Mouse (Mus musculus) limb, embryonic 12.5 days (tissue): ENCODE measurements around the gene Krt13. TPM values are rescaled to one million over a fixed set of nuclear protein-coding genes. Genes with fewer than 3 reads are reported as not detected.

Experiments
- ATAC-seq: fragments of 200-750 bp; cut with Nextera tagmentation; 2 replicates; pipeline ENCODE4 v1.8.0; 2017; ENCODE audit warnings: low read depth, moderate TSS enrichment; ENCODE audit not compliant: insufficient number of reproducible peaks, insufficient read depth, low FRiP score, low TSS enrichment
- H3K27ac ChIP-seq: fragments of 300-500 bp; sonication (generic); 2 replicates; pipeline ENCODE4 v1.5.1; 2016; ENCODE audit warnings: mild to moderate bottlenecking, moderate library complexity
- H3K27me3 ChIP-seq: fragments of 300-500 bp; sonication (generic); 2 replicates; pipeline ENCODE4 v1.6.1; 2016; ENCODE audit warnings: mild to moderate bottlenecking, moderate library complexity
- H3K36me3 ChIP-seq: fragments of 300-500 bp; sonication (generic); 2 replicates; pipeline ENCODE4 v1.6.1; 2016; ENCODE audit warnings: mild to moderate bottlenecking, moderate library complexity
- H3K4me1 ChIP-seq: fragments of 300-500 bp; sonication (generic); replicated peaks from 2 replicates; pipeline ENCODE4 v1.6.1; 2016
- H3K4me2 ChIP-seq: fragments of 300-500 bp; sonication (generic); 2 replicates; pipeline ENCODE4 v1.6.1; 2016; ENCODE audit warnings: mild to moderate bottlenecking, moderate library complexity
- H3K4me3 ChIP-seq: fragments of 300-500 bp; sonication (generic); replicated peaks from 2 replicates; pipeline ENCODE4 v1.5.1; 2016; ENCODE audit warnings: mild to moderate bottlenecking
- H3K9ac ChIP-seq: fragments of 300-500 bp; sonication (generic); replicated peaks from 2 replicates; pipeline ENCODE4 v1.6.1; 2016; ENCODE audit warnings: mild to moderate bottlenecking, moderate library complexity
- H3K9me3 ChIP-seq: fragments of 300-500 bp; sonication (generic); 2 replicates; pipeline ENCODE4 v1.6.1; 2016; ENCODE audit warnings: mild to moderate bottlenecking, moderate library complexity
- WGBS: fragments of 180-500 bp; shearing (Covaris S2); methylation state at CpG from one replicate; pipeline ENCODE4 v1.1.7; 2016; 5-methylcytosine and 5-hydroxymethylcytosine counted together
- polyA plus RNA-seq: library from polyadenylated mRNA; unstranded; fragments of >200 nt; fragmentation: Nextera tagmentation; extraction: Ambion mirVana; gene quantifications from 2 replicates; pipeline ENCODE4 v1.2.1, GENCODE M21; 2016

Krt13 gene
- polyA plus RNA-seq, 1 experiment from 2014 or later, result not detected

GRCm38 (mm10) chr11:100145858-100146560, 24.6 kb upstream of the Krt13 start:
- 4% methylated on average over 13 of the region's 13 CpGs for WGBS
- H3K27me3 ChIP-seq, result peaks cover 38% of the 10 kb centered on the region
- H3K9ac ChIP-seq, result no peak overlapping the region; the same call in 1 of the 2 replicates

GRCm38 (mm10) chr11:100145104-100145503, 23.7 kb upstream of the Krt13 start:
- Histone ChIP-seq H3K9ac (no peak overlapping the region), H3K27me3 (peaks cover 38% of the 10 kb centered on the region)
- WGBS, result 1% methylated on average over 20 of the region's 20 CpGs

More at GRCm38 (mm10) chr11:100145858-100146560, 24.6 kb upstream of the Krt13 start:
- peaks cover 19% of the 10 kb centered on the region for H3K4me1 ChIP-seq
- peak overlapping the region; percentile 60 for H3K4me2 ChIP-seq
- H3K9me3 ChIP-seq, result no peaks in the 10 kb centered on the region
- no peaks in the 10 kb centered on the region for H3K36me3 ChIP-seq
- H3K27ac ChIP-seq, result no peak overlapping the region
- peak overlapping the region; percentile 28 for H3K4me3 ChIP-seq
- 0 out of 2 replicates have a peak, but pooled peaks have one; percentile 33 for ATAC-seq

DNA sequence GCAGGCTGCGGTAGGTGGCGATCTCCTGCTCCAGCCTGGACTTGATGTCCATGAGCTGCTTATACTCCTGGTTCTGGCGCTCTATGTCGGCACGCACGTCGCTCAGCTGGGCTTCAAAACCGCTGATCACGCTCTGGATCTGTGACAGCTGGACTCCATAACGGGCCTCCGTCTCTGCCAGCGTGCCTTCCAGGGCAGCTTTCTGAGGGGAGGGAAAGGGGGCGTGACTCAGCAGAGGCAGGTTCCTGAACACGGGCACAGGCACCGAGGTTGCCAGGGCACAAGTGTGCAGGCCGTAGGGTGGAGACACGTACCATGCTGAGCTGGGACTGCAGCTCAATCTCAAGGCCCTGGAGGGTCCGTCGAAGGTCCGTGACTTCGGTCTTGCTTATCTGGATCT, 19.6 kb upstream of the Krt13 start:
- no peak overlapping the region for H3K9ac ChIP-seq
- ATAC-seq, result no peak
- peaks cover 24% of the 10 kb centered on the region for H3K27me3 ChIP-seq
- no peak overlapping the region for H3K4me2 ChIP-seq
- peaks cover 37% of the 10 kb centered on the region for H3K4me1 ChIP-seq
- H3K4me3 ChIP-seq, result no peak overlapping the region
- WGBS, result 78% methylated on average over 21 of the region's 21 CpGs
- H3K36me3 ChIP-seq, result no peaks in the 10 kb centered on the region
- H3K27ac ChIP-seq, result no peak overlapping the region
- H3K9me3 ChIP-seq, result no peaks in the 10 kb centered on the region

More at GRCm38 (mm10) chr11:100145104-100145503, 23.7 kb upstream of the Krt13 start:
- Histone ChIP-seq H3K4me3 (peak overlapping the region; percentile 28), H3K27ac (no peak overlapping the region), H3K36me3 (no peaks in the 10 kb centered on the region), H3K9me3 (no peaks in the 10 kb centered on the region), H3K4me1 (peaks cover 23% of the 10 kb centered on the region), H3K4me2 (peak overlapping the region; percentile 60)
- ATAC-seq, result peak; percentile 33; the same call in 1 of the 2 replicates

DNA sequence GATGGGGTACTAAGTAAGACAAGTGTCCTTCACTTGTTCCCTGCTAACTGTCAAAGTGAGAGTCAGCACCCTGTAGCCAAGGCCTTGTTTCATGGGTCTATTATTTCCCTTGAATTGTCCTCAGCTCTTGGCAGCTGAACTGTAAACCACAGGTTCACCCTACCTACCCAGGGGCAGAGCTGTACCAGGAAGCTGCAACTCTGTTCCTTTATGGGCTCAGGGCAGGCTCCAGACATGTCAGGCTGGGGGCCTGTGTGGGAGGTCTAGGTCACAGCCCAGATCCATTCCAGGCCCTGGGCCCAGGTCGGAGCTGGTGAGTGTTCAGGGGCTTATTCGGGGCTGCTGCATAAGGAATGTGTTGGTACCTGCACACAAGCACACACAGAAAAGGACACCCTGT, 18.0 kb upstream of the Krt13 start:
- WGBS, result 54% methylated on average over 2 of the region's 2 CpGs
- Histone ChIP-seq H3K36me3 (no peaks in the 10 kb centered on the region), H3K27ac (no peak overlapping the region), H3K9ac (no peak overlapping the region), H3K9me3 (no peaks in the 10 kb centered on the region), H3K27me3 (peaks cover 8% of the 10 kb centered on the region), H3K4me2 (no peak overlapping the region), H3K4me1 (peaks cover 30% of the 10 kb centered on the region), H3K4me3 (no peak overlapping the region)
- ATAC-seq, result peak; percentile 47; the same call in 1 of the 2 replicates

DNA sequence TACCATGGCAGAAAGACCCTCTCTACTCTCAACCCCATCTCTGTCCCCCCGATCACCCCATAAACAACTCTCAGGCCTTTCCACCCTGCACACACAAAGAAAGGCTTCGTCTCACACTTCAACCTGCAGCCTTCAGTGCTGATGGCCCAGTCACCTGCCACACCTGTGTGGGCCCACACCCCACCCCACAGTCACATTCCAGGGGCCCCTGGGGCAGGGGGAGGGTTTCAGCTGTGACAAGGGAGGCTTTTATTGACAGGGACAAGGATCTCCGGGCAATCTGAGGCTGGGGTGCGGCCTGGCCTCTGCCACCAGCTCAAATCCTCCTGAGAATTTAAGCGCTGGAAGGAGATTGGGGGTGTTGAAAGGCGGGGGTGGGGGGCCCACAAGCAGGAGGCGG, 17.4 kb upstream of the Krt13 start:
- H3K27ac ChIP-seq, result no peak overlapping the region
- H3K4me1 ChIP-seq, result peaks cover 30% of the 10 kb centered on the region
- peaks cover 2% of the 10 kb centered on the region; the same call in 1 of the 2 replicates for H3K27me3 ChIP-seq
- H3K9me3 ChIP-seq, result no peaks in the 10 kb centered on the region
- no peak overlapping the region for H3K9ac ChIP-seq
- no peak overlapping the region for H3K4me3 ChIP-seq
- no peak overlapping the region for H3K4me2 ChIP-seq
- WGBS, result 50% methylated on average over 7 of the region's 7 CpGs
- ATAC-seq, result no peak
- no peaks in the 10 kb centered on the region for H3K36me3 ChIP-seq

DNA sequence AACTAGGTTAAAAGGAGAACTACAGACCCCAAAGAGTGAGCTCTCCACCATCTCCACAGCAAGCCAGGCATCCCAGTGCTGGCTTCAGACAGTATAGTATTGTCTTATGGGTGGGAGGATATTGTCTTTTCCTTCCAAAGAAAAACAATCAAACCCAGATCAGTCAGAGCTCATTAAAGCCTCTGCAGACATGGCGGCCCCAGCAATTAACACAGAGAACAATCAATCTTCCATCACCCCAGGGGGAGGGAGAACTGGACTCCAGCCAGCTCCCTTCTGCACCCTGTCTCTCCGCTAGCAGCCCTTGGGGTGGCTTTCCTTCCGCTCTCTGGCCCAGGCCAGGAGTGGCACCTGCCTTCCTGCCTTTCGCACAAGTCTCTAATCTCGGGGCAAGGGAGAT, 16.3 kb upstream of the Krt13 start:
- WGBS, result 23% methylated on average over 5 of the region's 5 CpGs
- Histone ChIP-seq H3K27me3 (no peaks in the 10 kb centered on the region), H3K9ac (no peak overlapping the region), H3K9me3 (no peaks in the 10 kb centered on the region), H3K4me3 (no peak overlapping the region), H3K4me1 (peaks cover 30% of the 10 kb centered on the region), H3K4me2 (no peak overlapping the region), H3K27ac (no peak overlapping the region), H3K36me3 (no peaks in the 10 kb centered on the region)
- ATAC-seq, result no peak

- Histone ChIP-seq H3K36me3 (no peaks in the 10 kb centered on the region), H3K4me1 (peaks cover 30% of the 10 kb centered on the region), H3K9me3 (no peaks in the 10 kb centered on the region), H3K27me3 (0 out of 2 replicates have a peak, but pooled peaks cover 3% of the 10 kb centered on the region), H3K27ac (no peak overlapping the region), H3K4me3 (no peak overlapping the region), H3K9ac (no peak overlapping the region), H3K4me2 (no peak overlapping the region)
- WGBS, result 20% methylated on average over 5 of the region's 5 CpGs
- no peak for ATAC-seq
Measured at GRCm38 (mm10) chr11:100136559-100136958, 15.2 kb upstream of the Krt13 start.

DNA sequence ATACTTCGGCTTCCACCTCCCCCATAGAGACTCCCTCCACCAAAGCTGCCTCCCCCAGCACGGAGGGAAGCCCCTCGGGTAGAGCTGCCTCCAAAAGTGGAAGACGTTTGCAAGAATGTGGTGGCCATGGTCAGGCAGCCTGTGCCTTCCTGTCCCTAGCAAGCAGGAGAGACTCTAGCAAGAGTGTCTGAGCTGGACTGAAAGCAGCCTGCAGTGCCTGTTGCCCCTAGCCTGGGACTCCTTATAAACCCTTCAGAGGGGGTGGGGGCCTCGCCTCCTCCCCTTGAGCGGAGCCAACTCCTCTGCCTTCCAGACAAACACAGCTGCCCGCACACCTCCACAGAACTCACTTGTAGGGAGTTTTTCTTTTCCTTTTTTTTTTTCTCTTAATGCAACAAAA, 14.4 kb upstream of the Krt13 start, which contains the start of gene Krt15:
Krt15 (minus strand) TSS at position 198 of the 400 bp plus-strand sequence.
- H3K9ac ChIP-seq, result no peak within 1 kb of the TSS
- no peak within 1 kb of the TSS for H3K4me3 ChIP-seq
- H3K4me2 ChIP-seq, result no peak within 1 kb of the TSS
- H3K4me1 ChIP-seq, result peaks cover 27% of the 10 kb centered on the region
- ATAC-seq, result no peak
- WGBS, result 62% methylated on average over 7 of the region's 7 CpGs
- 0 out of 2 replicates have a peak, but pooled peaks cover 3% of the 10 kb centered on the region for H3K27me3 ChIP-seq
- no peaks in the 10 kb centered on the region for H3K9me3 ChIP-seq
- no peak within 1 kb of the TSS for H3K27ac ChIP-seq
- H3K36me3 ChIP-seq, result no peaks in the 10 kb centered on the region

- H3K4me1 ChIP-seq, result no peaks in the 10 kb centered on the region
- H3K9ac ChIP-seq, result no peak overlapping the region
- no peak overlapping the region for H3K4me2 ChIP-seq
- no peaks in the 10 kb centered on the region for H3K9me3 ChIP-seq
- H3K36me3 ChIP-seq, result no peaks in the 10 kb centered on the region
- no peak overlapping the region for H3K4me3 ChIP-seq
- 66% methylated on average over 7 of the region's 7 CpGs for WGBS
- H3K27ac ChIP-seq, result no peak overlapping the region
- no peaks in the 10 kb centered on the region for H3K27me3 ChIP-seq
- no peak for ATAC-seq
Measured at GRCm38 (mm10) chr11:100124901-100125300, 3.5 kb upstream of the Krt13 start.

- no peak overlapping the region for H3K27ac ChIP-seq
- no peak overlapping the region for H3K9ac ChIP-seq
- no peak overlapping the region for H3K4me3 ChIP-seq
- no peak for ATAC-seq
- no peaks in the 10 kb centered on the region for H3K36me3 ChIP-seq
- H3K4me2 ChIP-seq, result no peak overlapping the region
- no peaks in the 10 kb centered on the region for H3K4me1 ChIP-seq
- H3K27me3 ChIP-seq, result no peaks in the 10 kb centered on the region
- WGBS, result 88% methylated on average over 5 of the region's 5 CpGs
- no peaks in the 10 kb centered on the region for H3K9me3 ChIP-seq
Measured at GRCm38 (mm10) chr11:100120331-100120730, 1.0 kb downstream of the Krt13 start.

DNA sequence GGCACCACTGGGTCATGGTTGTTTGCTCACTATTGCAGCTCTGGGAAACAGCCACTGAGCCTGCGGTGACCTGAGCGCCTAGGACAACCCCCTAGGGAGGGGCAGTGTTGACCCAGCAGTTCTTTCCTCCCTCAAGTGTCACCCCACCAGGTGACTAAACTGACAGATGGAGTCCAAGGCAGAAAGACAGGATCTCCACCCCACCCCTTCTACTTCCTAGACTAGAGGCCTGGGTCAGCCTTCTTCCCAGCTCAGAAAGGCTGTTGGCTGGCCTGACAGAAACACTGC, 7.7 kb downstream of the Krt13 start:
- ATAC-seq, result no peak
- H3K9ac ChIP-seq, result no peak overlapping the region

More for the DNA sequence above, 7.7 kb downstream of the Krt13 start:
- Histone ChIP-seq H3K4me3 (no peak overlapping the region), H3K27ac (no peak overlapping the region), H3K4me1 (peaks cover 8% of the 10 kb centered on the region; the same call in 1 of the 2 replicates), H3K9me3 (no peaks in the 10 kb centered on the region), H3K4me2 (no peak overlapping the region), H3K36me3 (no peaks in the 10 kb centered on the region), H3K27me3 (no peaks in the 10 kb centered on the region)
- WGBS, result 61% methylated on average over 2 of the region's 2 CpGs
